Mouse (Mus musculus) olfactory bulb, adult 2 months (tissue): ENCODE data around the gene Pax8.

Source experiments
- CTCF ChIP-seq: fragments of 200-500 bp; IDR thresholded peaks from 2 replicates; pipeline ENCODE4 v1.5.1; 2012; ENCODE audit warnings: low read depth, mild to moderate bottlenecking, low read length, moderate library complexity; ENCODE audit not compliant: insufficient read depth
- POLR2A ChIP-seq: fragments of 200-500 bp; IDR thresholded peaks from 2 replicates; pipeline ENCODE4 v1.6.1; 2012; ENCODE audit warnings: mild to moderate bottlenecking, low read depth, low read length, moderate library complexity; ENCODE audit not compliant: insufficient read depth

DNA sequence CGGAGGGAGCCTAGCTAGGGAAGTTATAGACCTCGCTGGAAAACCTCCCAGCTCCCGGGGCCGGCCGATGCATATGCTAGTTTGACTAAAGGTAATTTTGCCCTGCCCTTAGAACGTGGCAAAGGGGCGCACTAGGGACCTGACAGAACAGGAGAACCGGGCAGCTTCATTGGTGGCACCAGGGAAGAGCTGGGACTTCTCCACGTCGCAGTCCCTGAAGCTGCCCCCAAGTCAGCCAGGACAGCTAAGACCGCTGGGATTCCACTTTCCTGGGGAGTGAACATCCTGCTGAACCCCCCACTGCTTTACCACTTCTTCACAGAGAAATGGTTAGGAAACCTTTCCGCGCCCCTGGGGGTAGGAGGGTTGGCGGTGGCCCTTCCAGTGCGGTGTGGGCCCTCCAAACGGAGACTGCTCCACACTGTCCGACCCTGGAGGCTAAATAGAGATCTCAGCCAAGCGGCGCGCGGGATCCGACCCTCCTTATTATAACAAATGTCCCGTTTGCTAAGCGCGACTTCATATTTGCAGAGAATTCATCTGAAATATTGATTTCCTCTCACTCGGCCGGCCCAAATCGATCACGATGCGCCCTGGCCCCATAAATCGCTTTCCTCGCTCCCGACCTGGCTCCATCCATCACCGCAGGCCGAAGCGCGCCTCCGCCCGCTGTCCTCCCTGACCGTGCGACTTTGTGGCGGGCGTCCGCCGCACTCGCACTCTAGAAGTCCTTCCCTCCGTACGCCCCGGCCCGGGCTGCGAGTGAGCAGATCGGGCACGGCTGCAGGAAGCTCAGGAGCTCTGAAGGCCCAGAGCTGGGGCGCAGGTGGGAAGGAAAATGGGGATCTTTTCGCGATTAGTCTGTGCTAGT, 1.5 kb downstream of the Pax8 start:
- TF ChIP-seq CTCF (no peak), POLR2A (no peak)
